ENCODE assay signal across 10 mouse cellular contexts in the genomic region with DNA sequence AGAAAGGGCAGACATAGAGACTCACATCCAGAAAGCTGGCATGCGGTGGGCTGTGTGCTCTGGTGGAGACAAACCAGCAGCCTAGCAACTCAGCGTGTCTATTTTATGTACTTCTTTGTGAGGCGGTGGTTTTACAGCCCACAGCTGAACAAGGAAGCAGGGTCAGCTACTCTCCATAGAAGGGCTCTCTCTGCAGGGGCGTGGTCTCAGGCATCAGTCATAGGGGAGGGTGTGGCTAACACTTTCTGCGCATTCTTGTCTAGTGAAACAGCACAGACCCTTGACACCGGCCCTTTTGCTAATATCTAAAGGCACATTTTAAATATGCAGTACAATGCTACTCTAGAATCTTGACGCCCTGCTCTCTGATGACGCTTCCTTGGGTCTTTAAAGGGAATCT.
DNase-seq lines count a peak whose midpoint lies in the region; ATAC-seq and TF ChIP-seq lines count a peak whose summit lies in the region.
"Had no signal": no experiment of that assay in that cellular context is flagged by ENCODE, and none has a peak within 500 bp of the region (broad histone marks: within the 10 kb centered on the region; RNA-seq: fewer than 3 reads in every experiment).

No protein-coding gene starts in this region.

- TF ChIP-seq CTCF in G1E (IDR thresholded peaks at IDR 0.05; ENCODE audit: low read depth, low read length): no peak

- DNase-seq in lung, postnatal 14 days: no peak
- peak; percentile 32 for DNase-seq in G1E (ENCODE audit: low spot score)
- DNase-seq in spleen, adult 12 weeks (ENCODE audit: low spot score): peak; percentile 10
- no peak for DNase-seq in adrenal gland, adult (ENCODE audit: inconsistent age in 2 of 2, low spot score in 1 of 2)
- DNase-seq in cerebellum, postnatal 25 days: no peak
- DNase-seq: heart, adult 2 months; right cerebral cortex, postnatal 25 days had no signal

- H3K9me3 ChIP-seq in lung, embryonic 15.5 days: no peaks in the 10 kb centered on the region
- H3K9me3 ChIP-seq in G1E (replicated peaks): no peaks in the 10 kb centered on the region
- H3K9me3 ChIP-seq in intestine, embryonic 16.5 days (ENCODE audit: control insufficient read depth, low read length): no peaks in the 10 kb centered on the region

- 64% methylated on average over 8 of the region's 8 CpGs for whole genome bisulfite sequencing in lung, embryonic 15.5 days
- WGBS in intestine, embryonic 16.5 days: 56% methylated on average over 8 of the region's 8 CpGs

- H3K27me3 ChIP-seq in lung, embryonic 15.5 days: no peaks in the 10 kb centered on the region
- H3K27me3 ChIP-seq in G1E (ENCODE audit: insufficient read depth, low read length): peaks cover 6% of the 10 kb centered on the region
- H3K27me3 ChIP-seq in intestine, embryonic 16.5 days (replicated peaks; ENCODE audit: control insufficient read depth, insufficient read depth, low read length): no peaks in the 10 kb centered on the region

- no peak overlapping the region for H3K27ac ChIP-seq in lung, embryonic 15.5 days
- no peak overlapping the region for H3K27ac ChIP-seq in intestine, embryonic 16.5 days (ENCODE audit: low read length)
- H3K27ac ChIP-seq: heart, adult 2 months had no signal

- peak; percentile 81; the same call in 1 of the 2 replicates for ATAC-seq in lung, embryonic 15.5 days (ENCODE audit: borderline replicate concordance, extremely low read depth, low FRiP score, low TSS enrichment)
- ATAC-seq in G1E (ENCODE audit: extremely low read depth, insufficient number of reproducible peaks, low FRiP score, poor library complexity, severe bottlenecking): peak; percentile 66
- peak; percentile 85 for ATAC-seq in intestine, embryonic 16.5 days
- ATAC-seq in CD4-positive, CD25-positive, alpha-beta regulatory T cell, adult 4 months: no peak

- no peak overlapping the region for H3K4me3 ChIP-seq in lung, embryonic 15.5 days
- H3K4me3 ChIP-seq in G1E (ENCODE audit: low read depth, low read length): no peak overlapping the region
- H3K4me3 ChIP-seq in intestine, embryonic 16.5 days (ENCODE audit: low read length): no peak overlapping the region
- H3K4me3 ChIP-seq: heart, adult 2 months had no signal

- no peak overlapping the region for H3K4me2 ChIP-seq in lung, embryonic 15.5 days
- no peak overlapping the region for H3K4me2 ChIP-seq in intestine, embryonic 16.5 days (ENCODE audit: low read depth, low read length)

- no peaks in the 10 kb centered on the region for H3K4me1 ChIP-seq in lung, embryonic 15.5 days
- peaks cover 19% of the 10 kb centered on the region for H3K4me1 ChIP-seq in G1E (ENCODE audit: insufficient read depth, low read depth, low read length)
- H3K4me1 ChIP-seq in intestine, embryonic 16.5 days (ENCODE audit: control insufficient read depth, insufficient read depth, low read length): no peaks in the 10 kb centered on the region

- no peaks in the 10 kb centered on the region for H3K36me3 ChIP-seq in lung, embryonic 15.5 days
- H3K36me3 ChIP-seq in G1E (replicated peaks): no peaks in the 10 kb centered on the region
- H3K36me3 ChIP-seq in intestine, embryonic 16.5 days (ENCODE audit: control insufficient read depth, insufficient read depth, low read length): no peaks in the 10 kb centered on the region

- no peak overlapping the region for H3K9ac ChIP-seq in lung, embryonic 15.5 days
- no peak overlapping the region for H3K9ac ChIP-seq in intestine, embryonic 16.5 days (ENCODE audit: low read depth, low read length)

Comparison
In these comparisons a context has a peak if more than half of its experiments do, and no peak if none do; other contexts are left out.
1. DNase-seq: peak in G1E (single experiment) and spleen, adult 12 weeks (single experiment); none in lung, postnatal 14 days (single experiment), adrenal gland, adult (0 of 2) and cerebellum, postnatal 25 days (0 of 2).